Mouse (Mus musculus) WW6 (cell line): ENCODE results near the gene Nek6.

ENCODE experiments used
- DNase-seq: peaks from one replicate; pipeline ENCODE4 v3.0.0-alpha.2; 2013; ENCODE audit warnings: low read depth, low spot score

Gene Nek6

GRCm38 (mm10) chr2:38509004-38509719 lies 2.3 kb upstream of the Nek6 start:
- no peak for DNase-seq

DNA sequence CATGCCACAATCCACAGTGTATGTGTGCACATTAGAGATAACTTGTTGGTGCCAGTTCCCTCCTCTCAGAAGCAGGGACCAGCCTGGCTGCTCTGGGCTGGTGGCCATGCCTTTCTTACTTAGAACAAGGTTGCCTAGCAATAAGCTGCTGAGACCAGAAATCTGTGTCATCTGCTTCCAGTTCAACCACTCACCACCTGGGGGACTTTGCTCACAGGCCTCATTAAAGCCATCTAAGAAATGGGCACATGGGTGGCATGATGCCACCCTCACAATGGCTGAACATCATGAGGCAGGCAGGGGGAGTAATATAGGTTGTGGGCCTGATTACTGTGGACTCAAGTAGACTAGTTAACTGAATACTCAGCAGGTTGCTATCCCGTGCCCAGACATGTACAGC lies 1.3 kb upstream of the Nek6 start:
- no peak for DNase-seq

- DNase-seq: no peak
Measured at GRCm38 (mm10) chr2:38512308-38513182, 1.1 kb downstream of the Nek6 start.

DNA sequence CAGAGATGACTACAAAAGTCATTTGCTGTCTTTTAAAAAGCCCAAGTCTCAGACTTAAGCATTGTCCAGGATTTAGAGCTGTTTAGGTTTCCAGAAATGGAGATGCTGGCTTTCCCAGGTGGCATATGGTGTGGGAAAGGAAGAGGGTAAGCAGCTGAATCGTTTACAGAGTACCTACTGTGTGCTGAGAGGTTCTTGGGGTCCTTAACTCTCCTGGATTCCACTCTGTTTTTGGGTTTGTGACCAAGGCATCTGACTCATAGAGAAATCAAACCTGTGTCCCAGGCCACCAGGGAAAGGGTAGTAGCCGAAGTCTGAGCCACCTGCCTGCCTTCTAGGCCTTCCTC lies 1.7 kb downstream of the Nek6 start:
- no peak for DNase-seq

DNA sequence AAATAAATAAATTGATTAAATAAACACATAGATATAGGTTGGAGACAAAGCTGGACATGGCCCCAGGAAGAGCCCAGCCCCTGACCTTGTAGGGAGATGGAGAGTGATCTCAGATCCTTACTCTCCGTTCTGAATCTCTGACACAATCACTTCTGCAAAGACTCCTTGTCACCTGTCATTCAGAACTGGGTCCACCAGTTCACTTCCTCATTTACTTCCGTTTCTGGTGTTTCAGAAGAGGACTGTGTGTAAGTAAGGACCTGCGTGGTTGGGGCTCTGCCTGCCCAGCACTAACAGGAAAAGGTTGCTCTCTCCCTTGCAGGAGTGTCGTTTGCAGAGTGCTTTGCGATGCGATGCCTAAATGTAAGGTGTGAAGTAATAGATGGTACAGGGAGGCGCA lies 3.0 kb downstream of the Nek6 start:
- DNase-seq: no peak

DNA sequence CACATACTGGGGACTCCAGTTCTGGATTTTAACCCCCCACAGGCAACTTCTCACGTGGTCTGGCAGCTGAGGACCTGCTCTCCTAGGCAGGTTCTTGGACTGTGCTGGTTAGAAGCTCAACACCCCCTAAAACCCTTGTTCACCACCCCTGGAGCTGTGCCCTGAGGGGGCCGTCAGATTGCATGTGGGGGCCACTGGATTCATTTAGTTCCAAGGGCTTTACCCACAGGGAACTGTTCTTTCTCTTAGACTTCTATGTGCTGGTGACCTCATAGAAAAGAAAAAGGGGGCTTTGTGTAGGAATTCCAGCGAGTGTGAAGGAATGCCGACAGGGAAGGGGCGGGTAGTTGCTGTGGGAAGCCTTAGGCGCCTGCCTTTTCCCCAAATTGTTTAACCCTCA lies 4.0 kb downstream of the Nek6 start:
- no peak for DNase-seq

GRCm38 (mm10) chr2:38516471-38516870 lies 5.0 kb downstream of the Nek6 start:
- DNase-seq: no peak

- no peak for DNase-seq
Measured at GRCm38 (mm10) chr2:38517045-38517444, 5.6 kb downstream of the Nek6 start.

DNA sequence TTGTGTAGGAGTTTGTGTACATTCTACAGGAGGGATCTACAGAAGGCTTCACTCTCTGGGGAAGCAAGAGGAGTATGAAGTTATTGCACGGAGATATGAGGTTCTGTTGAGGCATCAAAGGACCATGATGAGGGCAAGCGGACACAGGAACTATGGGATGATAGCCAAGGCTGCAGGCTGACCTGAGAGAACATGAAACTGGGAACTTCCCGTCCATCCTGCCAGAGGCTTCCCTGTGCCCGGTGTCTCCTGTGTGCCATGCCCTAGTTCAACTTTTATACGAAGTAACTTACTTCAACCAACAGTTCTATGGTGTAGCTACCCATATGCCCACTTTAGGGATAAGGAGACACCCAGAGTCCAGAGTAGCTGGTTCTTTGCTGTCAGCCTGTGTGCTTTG lies 7.3 kb downstream of the Nek6 start:
- no peak for DNase-seq

DNA sequence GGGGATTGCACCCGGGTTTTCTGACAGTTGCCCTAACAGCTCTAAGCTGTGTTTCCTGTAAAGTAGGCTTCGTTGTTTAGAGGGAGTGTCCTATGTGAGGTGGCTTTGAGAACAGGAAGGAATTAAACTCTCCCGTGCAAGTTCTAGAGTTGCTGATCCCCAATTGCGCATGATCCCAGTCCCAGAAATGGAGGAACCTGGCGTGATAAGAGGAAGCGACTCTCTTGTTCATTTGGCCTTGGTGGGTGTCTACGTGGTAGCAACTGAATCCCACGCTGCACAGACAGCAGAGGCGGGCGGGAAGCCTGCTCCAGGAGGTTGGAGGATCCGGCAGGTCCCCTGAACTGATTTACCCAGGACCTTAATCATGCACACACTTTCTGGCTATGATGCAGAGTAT lies 8.5 kb downstream of the Nek6 start:
- DNase-seq: no peak

DNA sequence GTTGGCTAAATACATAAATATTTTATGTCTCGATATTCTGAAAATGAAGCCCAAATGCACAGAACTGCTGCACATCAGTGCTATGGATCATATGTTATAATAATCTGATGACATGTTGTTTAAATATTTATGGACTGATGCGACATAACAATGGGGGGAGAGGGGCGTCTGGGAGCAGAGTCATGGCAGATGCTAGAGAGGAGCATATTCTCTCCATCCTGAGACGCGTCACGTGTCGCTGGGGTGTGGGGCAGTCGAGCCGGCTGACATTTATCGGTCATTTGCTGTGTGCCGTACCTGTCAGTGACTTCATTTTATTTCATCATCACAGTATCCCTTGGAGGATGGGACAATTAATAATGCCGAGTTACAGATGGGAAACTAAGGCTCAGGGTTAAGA lies 10.2 kb downstream of the Nek6 start:
- DNase-seq: no peak

DNA sequence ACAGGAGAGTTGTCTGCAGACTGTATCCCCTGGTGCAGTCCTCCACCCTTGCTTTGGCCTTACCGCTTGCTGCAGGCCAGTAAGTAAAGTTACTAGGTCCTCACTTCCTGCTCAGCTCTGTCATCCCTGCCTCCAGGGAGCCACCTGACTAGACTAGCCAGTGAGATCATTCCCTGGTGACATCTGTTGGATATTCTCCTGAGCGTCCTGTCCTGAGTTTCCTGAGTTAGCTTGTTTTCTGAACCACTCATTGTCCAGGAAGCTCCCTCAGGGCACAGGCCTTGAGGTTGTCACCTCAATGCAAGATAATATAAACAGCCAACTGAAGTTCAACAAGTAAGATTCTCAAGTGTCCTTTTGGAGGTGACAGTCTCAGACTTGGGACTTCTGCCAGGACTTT lies 10.9 kb downstream of the Nek6 start:
- DNase-seq: no peak

DNA sequence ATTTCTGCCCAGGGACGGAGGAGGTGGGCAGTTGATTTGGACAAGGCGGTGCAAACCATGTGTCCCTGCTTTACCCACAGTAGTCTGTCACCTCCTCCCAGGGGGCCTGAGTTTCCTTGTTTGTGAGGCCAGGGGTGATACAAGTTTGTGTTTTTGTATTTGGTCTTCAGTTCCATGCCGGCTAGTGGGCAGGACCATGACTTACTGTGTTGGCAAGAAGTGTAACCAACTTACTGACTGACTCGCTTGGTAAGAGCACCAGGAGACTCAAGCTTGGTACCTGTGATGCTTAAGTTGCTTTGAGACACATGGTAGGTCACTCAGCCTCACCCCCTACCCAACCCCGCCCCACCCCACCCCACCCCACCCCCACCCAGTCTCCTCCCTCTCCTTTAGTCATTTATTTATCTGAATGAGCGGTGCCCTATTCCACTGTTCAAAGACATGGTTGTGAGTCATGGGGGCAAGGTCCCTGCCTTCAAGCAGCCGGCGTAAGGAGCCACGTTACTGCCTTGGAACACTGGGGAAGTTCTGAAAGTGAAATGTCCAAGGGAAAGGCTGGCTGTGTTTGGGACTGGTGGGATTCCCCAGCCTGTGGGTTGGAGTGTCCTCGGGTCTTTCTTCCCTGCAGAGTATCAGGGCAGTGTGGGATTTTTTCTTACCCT lies 12.5 kb downstream of the Nek6 start:
- DNase-seq: no peak

DNA sequence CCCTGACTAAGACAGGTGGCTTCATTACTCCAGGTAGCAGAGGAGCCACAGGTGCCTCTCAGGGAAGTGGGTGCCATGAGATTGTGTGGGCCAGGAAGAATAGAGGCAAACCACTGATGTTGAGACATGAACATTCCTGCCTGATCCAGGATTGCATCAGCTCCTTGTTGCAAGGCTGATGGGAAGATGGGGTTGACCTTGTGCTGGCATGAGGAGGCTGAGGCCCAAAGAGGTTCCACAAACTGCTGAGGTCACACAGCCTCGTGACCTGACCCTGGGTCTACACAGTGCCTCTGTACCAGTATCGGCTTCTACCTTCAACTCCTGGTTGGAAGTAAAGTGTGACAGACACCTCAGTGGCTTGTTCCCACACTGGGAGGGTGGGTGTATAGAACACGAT lies 13.6 kb downstream of the Nek6 start:
- no peak for DNase-seq

GRCm38 (mm10) chr2:38529582-38530152 lies 18.2 kb downstream of the Nek6 start:
- no peak for DNase-seq

DNA sequence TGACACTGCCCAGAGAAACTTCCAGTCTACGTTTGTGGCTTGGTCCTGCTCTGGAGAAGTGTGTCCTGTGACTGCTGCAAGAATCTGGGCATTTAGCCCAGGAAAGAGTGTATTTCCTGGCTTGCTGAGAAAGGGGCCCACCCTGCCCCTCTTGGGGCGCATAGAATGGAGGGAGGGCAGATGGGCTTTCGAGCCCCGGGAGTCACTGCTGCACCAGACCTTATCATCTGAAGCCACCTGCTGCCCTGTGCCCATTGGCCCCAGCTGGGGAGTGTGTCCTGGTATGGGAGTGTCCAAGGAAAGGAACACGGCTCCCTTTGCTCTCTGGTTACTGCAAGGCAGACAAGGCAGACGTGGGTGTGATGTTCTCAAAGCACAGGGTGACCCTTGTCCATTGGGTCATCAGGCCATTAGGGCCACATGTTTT lies 19.5 kb downstream of the Nek6 start:
- no peak for DNase-seq

GRCm38 (mm10) chr2:38533322-38533721 lies 21.9 kb downstream of the Nek6 start:
- DNase-seq: no peak

DNA sequence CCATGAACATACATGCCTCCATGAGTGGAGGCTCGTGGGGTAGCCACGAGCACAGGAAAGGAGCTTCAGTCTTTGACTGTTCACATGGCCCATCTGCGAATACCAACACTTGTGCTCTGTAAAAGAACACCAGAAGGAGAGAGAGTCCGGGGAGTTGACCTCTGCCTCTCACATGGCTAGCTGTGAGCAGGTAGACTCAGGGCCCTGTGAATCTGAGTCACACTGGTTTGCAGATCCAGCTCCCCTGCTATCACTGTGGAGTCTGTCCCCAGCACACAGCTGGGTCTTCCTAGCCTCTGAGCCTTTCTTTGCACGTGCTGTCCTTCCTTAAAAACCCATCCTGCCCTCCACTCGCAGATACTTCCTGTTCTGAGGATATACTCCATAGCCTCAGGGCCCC lies 22.3 kb downstream of the Nek6 start:
- no peak for DNase-seq

- DNase-seq: no peak
Measured at GRCm38 (mm10) chr2:38534241-38534940, 22.9 kb downstream of the Nek6 start.

- no peak for DNase-seq
Measured at GRCm38 (mm10) chr2:38535051-38535450, 23.6 kb downstream of the Nek6 start.

GRCm38 (mm10) chr2:38535521-38536220 lies 24.2 kb downstream of the Nek6 start:
- no peak for DNase-seq
